Mouse (Mus musculus) lung, adult 10 weeks (tissue): ENCODE data around the gene Olfr1240. TPM values are rescaled to one million over a fixed set of nuclear protein-coding genes. Genes with fewer than 3 reads are reported as not detected.

ENCODE experiments used
- polyA plus RNA-seq: library from polyadenylated mRNA; stranded (reverse); fragments of 350-450 nt; fragmentation: Illumina TruSeq; extraction: RNeasy Lipid Tissue Mini Kit (QIAGEN cat#74804); gene quantifications from one replicate; pipeline ENCODE4 v1.2.3, GENCODE M21; 2014; ENCODE audit warnings: low read depth, low replicate concordance; ENCODE audit not compliant: insufficient read depth

The Olfr1240 gene
- not detected for polyA plus RNA-seq

DNA sequence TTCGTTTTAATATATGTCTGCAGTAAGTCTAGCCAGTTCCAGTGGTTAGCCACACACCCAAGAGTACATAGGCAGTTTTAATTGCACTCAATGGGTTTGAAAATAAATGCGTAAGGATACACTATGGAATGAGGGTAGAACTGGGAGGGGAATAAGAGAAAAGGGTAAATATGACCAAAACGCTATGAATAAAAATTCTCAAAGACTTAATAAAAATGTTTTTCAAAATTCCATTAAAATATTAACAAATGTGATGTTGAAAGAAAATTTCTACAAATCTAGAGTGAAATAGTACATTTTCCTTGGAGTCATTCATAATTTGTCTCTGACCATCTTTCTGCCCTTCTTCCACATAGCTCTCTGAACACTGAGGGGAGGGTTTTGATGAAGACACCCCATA lies at the start of gene Olfr1240:
Gene Olfr1240, minus strand, starts transcription at position 101 of the 400 bp plus-strand sequence.

DNA sequence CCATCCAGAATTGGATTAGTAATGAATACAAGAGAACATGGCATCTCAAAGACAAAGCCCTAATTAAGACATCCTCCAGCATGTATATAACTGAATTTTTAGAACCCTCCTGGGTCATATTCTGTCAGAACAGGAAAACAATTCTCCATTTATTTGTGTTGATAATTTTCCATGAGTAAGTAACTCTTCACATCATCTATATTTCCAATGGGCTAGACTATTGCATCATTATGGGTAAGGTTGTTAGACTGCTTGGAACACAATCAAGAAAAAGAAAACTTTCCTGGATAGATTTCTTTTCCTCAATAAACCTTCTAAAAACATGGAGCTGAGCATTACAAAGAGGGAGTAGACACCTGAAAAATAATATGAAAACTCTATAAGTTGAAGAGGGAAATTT lies 44.2 kb upstream of the Olfr1240 start, which contains the start of gene Olfr1241:
Gene Olfr1241, minus strand, starts transcription at position 101 of the 400 bp plus-strand sequence.

GRCm38 (mm10) chr2:89420307-89420706 lies 22.5 kb downstream of the Olfr1240 start, which contains the start of gene Olfr1239:
Olfr1239 (minus strand) TSS chr2:89420407.

DNA sequence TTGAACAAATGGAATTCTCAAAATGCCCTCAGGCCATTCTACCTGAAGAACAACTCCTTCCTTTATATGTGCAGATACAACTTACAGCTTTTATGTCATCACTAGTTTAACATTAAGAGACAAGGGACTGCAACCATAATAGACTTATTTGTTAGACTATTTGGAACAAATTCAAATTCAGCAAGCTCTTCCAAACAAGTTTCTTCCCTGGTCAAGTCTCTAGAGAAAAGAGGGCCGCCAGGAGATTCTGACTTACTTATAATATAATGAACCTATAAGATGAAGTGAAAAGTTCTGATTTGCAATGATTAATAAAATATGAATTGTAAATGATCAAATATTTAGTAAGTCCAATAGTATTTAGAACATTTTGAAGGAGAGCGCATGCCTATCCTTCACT lies 33.2 kb downstream of the Olfr1240 start, which contains the start of gene Olfr1238:
Gene Olfr1238, minus strand, starts transcription at position 101 of the 400 bp plus-strand sequence.

Other genes with a start within 250 kb of the Olfr1240 start
- not detected for gene Olfr1226, start 243.0 kb downstream of the Olfr1240 start, polyA plus RNA-seq
- gene Olfr1228, start 188.9 kb downstream of the Olfr1240 start, polyA plus RNA-seq = not detected
- not detected for gene Olfr1229, start 155.0 kb downstream of the Olfr1240 start, polyA plus RNA-seq
- not detected for gene Olfr1230, start 145.7 kb downstream of the Olfr1240 start, polyA plus RNA-seq
- not detected for gene Olfr1231, start 135.9 kb downstream of the Olfr1240 start, polyA plus RNA-seq
- not detected for gene Olfr1232, start 113.3 kb downstream of the Olfr1240 start, polyA plus RNA-seq
- gene Olfr1233, start 100.6 kb downstream of the Olfr1240 start, polyA plus RNA-seq = not detected
- gene Olfr1234, start 78.1 kb downstream of the Olfr1240 start, polyA plus RNA-seq = not detected
- not detected for gene Olfr1238, start 33.3 kb downstream of the Olfr1240 start, polyA plus RNA-seq
- not detected for gene Olfr1239, start 22.6 kb downstream of the Olfr1240 start, polyA plus RNA-seq
- not detected for gene Olfr1241, start 44.1 kb upstream of the Olfr1240 start, polyA plus RNA-seq
- not detected for gene Olfr1242, start 55.3 kb upstream of the Olfr1240 start, polyA plus RNA-seq
- gene Olfr1243, start 88.5 kb upstream of the Olfr1240 start, polyA plus RNA-seq = not detected
- not detected for gene Olfr1245, start 135.4 kb upstream of the Olfr1240 start, polyA plus RNA-seq
- gene Olfr1246, start 150.2 kb upstream of the Olfr1240 start, polyA plus RNA-seq = not detected
- gene Olfr1247, start 171.1 kb upstream of the Olfr1240 start, polyA plus RNA-seq = not detected
- not detected for gene Olfr1248, start 175.2 kb upstream of the Olfr1240 start, polyA plus RNA-seq
- gene Olfr1249, start 192.0 kb upstream of the Olfr1240 start, polyA plus RNA-seq = not detected
- not detected for gene Olfr1250, start 218.5 kb upstream of the Olfr1240 start, polyA plus RNA-seq
- not detected for gene Olfr1251, start 228.9 kb upstream of the Olfr1240 start, polyA plus RNA-seq